Mouse (Mus musculus): ENCODE data around the gene Pygo2.

Pygo2 gene

GRCm38 (mm10) chr3:89392871-89393311 is 37.1 kb upstream of the Pygo2 start:
- DNase-seq (ENCODE audit: low spot score in 2 of 2): no peak

- DNase-seq (ENCODE audit: low spot score in 2 of 2): peak; percentile 91 to 94
These were observed 36.4 kb upstream of the Pygo2 start for GRCm38 (mm10) chr3:89393605-89394004.

GRCm38 (mm10) chr3:89394006-89394893 is 35.8 kb upstream of the Pygo2 start, which contains the start of gene Zbtb7b:
TSS of gene Zbtb7b (minus strand) at chr3:89394776.
- DNase-seq (ENCODE audit: low spot score in 2 of 2): peak in 1 of 2 experiments; percentile 48

- DNase-seq (ENCODE audit: low spot score in 2 of 2): peak in 1 of 2 experiments; percentile 62
These were observed 35.1 kb upstream of the Pygo2 start for GRCm38 (mm10) chr3:89394894-89395256.

- DNase-seq (ENCODE audit: low spot score in 2 of 2): no peak
These were observed 34.6 kb upstream of the Pygo2 start for GRCm38 (mm10) chr3:89395419-89395805.

GRCm38 (mm10) chr3:89395806-89396653 is 34.0 kb upstream of the Pygo2 start:
- DNase-seq (ENCODE audit: low spot score in 2 of 2): no peak

GRCm38 (mm10) chr3:89396654-89397005 is 33.4 kb upstream of the Pygo2 start:
- DNase-seq (ENCODE audit: low spot score in 2 of 2): no peak

GRCm38 (mm10) chr3:89401329-89401728 is 28.7 kb upstream of the Pygo2 start:
- no peak for DNase-seq (ENCODE audit: low spot score in 2 of 2)

- no peak for DNase-seq (ENCODE audit: low spot score in 2 of 2)
These were observed 27.3 kb upstream of the Pygo2 start, which contains the start of gene Lenep for GRCm38 (mm10) chr3:89402693-89403092. TSS of gene Lenep (minus strand) at chr3:89402793.

GRCm38 (mm10) chr3:89406887-89407286 is 23.1 kb upstream of the Pygo2 start:
- DNase-seq (ENCODE audit: low spot score in 2 of 2): no peak

- DNase-seq (ENCODE audit: low spot score in 2 of 2): no peak
These were observed 21.6 kb upstream of the Pygo2 start for GRCm38 (mm10) chr3:89408448-89408847.

- no peak for DNase-seq (ENCODE audit: low spot score in 2 of 2)
These were observed 20.3 kb upstream of the Pygo2 start for GRCm38 (mm10) chr3:89409701-89410100.

GRCm38 (mm10) chr3:89410864-89411263 is 19.1 kb upstream of the Pygo2 start:
- no peak for DNase-seq (ENCODE audit: low spot score in 2 of 2)

GRCm38 (mm10) chr3:89411490-89412393 is 18.3 kb upstream of the Pygo2 start, which contains the start of gene Flad1:
TSS of gene Flad1 (minus strand) at chr3:89411870.
- peak; percentile 100 for DNase-seq (ENCODE audit: low spot score in 2 of 2)

- no peak for DNase-seq (ENCODE audit: low spot score in 2 of 2)
These were observed 13.9 kb upstream of the Pygo2 start for GRCm38 (mm10) chr3:89416158-89416557.

- no peak for DNase-seq (ENCODE audit: low spot score in 2 of 2)
These were observed 12.9 kb upstream of the Pygo2 start for GRCm38 (mm10) chr3:89417131-89417530.

- DNase-seq (ENCODE audit: low spot score in 2 of 2): no peak
These were observed 12.2 kb upstream of the Pygo2 start for GRCm38 (mm10) chr3:89417840-89418169.

- peak; percentile 87 to 96 for DNase-seq (ENCODE audit: low spot score in 2 of 2)
These were observed 11.7 kb upstream of the Pygo2 start, which contains the start of the genes Cks1b and Shc1 for GRCm38 (mm10) chr3:89418170-89418860. TSS of gene Cks1b (minus strand) at chr3:89418383. TSS of gene Shc1 (plus strand) at chr3:89418443.

- DNase-seq (ENCODE audit: low spot score in 2 of 2): no peak
These were observed 11.2 kb upstream of the Pygo2 start for GRCm38 (mm10) chr3:89418861-89419250.

- no peak for DNase-seq (ENCODE audit: low spot score in 2 of 2)
These were observed 10.4 kb upstream of the Pygo2 start for GRCm38 (mm10) chr3:89419571-89419970.

GRCm38 (mm10) chr3:89419981-89420380 is 10.0 kb upstream of the Pygo2 start:
- DNase-seq (ENCODE audit: low spot score in 2 of 2): no peak
